Comparison of ENCODE assay signal across 8 mouse cellular contexts in genomic region chr13:119789851-119790717, GRCm38 (mm10). TPM values are rescaled to one million over a fixed set of nuclear protein-coding genes. Genes with fewer than 3 reads are reported as not detected.
DNase-seq lines count a peak whose midpoint lies in the region; ATAC-seq and TF ChIP-seq lines count a peak whose summit lies in the region.

No protein-coding gene starts in this region.

- peak overlapping the region; percentile 96 for H3K9ac ChIP-seq in MEL (ENCODE audit: control insufficient read depth, low read depth, low read length, poor library complexity, severe bottlenecking)
- H3K9ac ChIP-seq in forebrain, embryonic 16.5 days (replicated peaks; ENCODE audit: low read depth, low read length), result peak overlapping the region; percentile 98

- ATAC-seq in forebrain, embryonic 16.5 days, result peak; percentile 54

- H3K36me3 ChIP-seq in MEL (ENCODE audit: control insufficient read depth in 1 of 2, insufficient read depth in 2 of 2, low read length in 2 of 2), result peaks cover 25 to 30% of the 10 kb centered on the region in 2 experiments
- H3K36me3 ChIP-seq in forebrain, embryonic 16.5 days (ENCODE audit: control insufficient read depth, insufficient read depth), result peaks cover 7% of the 10 kb centered on the region

- H3K4me3 ChIP-seq in MEL (ENCODE audit: control insufficient read depth in 1 of 2, insufficient read depth in 1 of 2, low read depth in 2 of 2, low read length in 2 of 2), result peak overlapping the region; percentile 92 to 100
- peak overlapping the region; percentile 90 for H3K4me3 ChIP-seq in forebrain, embryonic 16.5 days (replicated peaks; ENCODE audit: low read length)
- H3K4me3 ChIP-seq in layer of hippocampus, adult 2 months, result peak overlapping the region; percentile 91
- peak overlapping the region; percentile 60 for H3K4me3 ChIP-seq in lung, adult 2 months (replicated peaks; ENCODE audit: extremely low read depth, low read depth, low read length)

- H3K79me2 ChIP-seq in MEL (ENCODE audit: control insufficient read depth, insufficient read depth, low read length, poor library complexity), result peaks cover 33% of the 10 kb centered on the region

- no peak for TF ChIP-seq RAD21 in MEL (IDR thresholded peaks at IDR 0.05; ENCODE audit: low read depth, low read length)

- DNase-seq in MEL (ENCODE audit: low read depth, low spot score), result peak; percentile 91
- DNase-seq in cerebellum, adult 18-20 months, result peak; percentile 67 to 83
- DNase-seq in heart, postnatal 25 days (ENCODE audit: low spot score), result peak; percentile 12
- peak; percentile 68 to 69 for DNase-seq in layer of hippocampus, adult 2 months (ENCODE audit: low spot score in 2 of 2)
- no peak for DNase-seq in lung, adult 2 months
- peak; percentile 24 for DNase-seq in ovary, postnatal 14 days (ENCODE audit: low spot score)
- DNase-seq in thymus, postnatal 10 days (ENCODE audit: low spot score in 2 of 2), result peak; percentile 47 to 55

- under 1% methylated on average over 39 of the region's 66 CpGs for WGBS in forebrain, embryonic 16.5 days
- WGBS in lung, adult 2 months, result under 1% methylated on average over 56 of the region's 66 CpGs

- H3K27ac ChIP-seq in MEL (ENCODE audit: control insufficient read depth, low read depth, low read length), result peak overlapping the region; percentile 96
- H3K27ac ChIP-seq in forebrain, embryonic 16.5 days (ENCODE audit: low read length), result peak overlapping the region; percentile 97
- peak overlapping the region; percentile 98 for H3K27ac ChIP-seq in layer of hippocampus, adult 2 months

- TF ChIP-seq EP300 in MEL (IDR thresholded peaks at IDR 0.05; ENCODE audit: low read depth in 1 of 2, low read length in 2 of 2), result peak in 1 of 2 experiments; percentile 54; a peak in 1 of 4 replicates

- H3K4me2 ChIP-seq in forebrain, embryonic 16.5 days (ENCODE audit: low read length), result peak overlapping the region; percentile 60

- peaks cover 3 to 13% of the 10 kb centered on the region in 2 experiments; a peak in 3 of 4 replicates for H3K4me1 ChIP-seq in MEL (ENCODE audit: control insufficient read depth in 1 of 2, insufficient read depth in 2 of 2, low read length in 2 of 2)
- H3K4me1 ChIP-seq in forebrain, embryonic 16.5 days (replicated peaks; ENCODE audit: control insufficient read depth, insufficient read depth, low read length), result peaks cover 21% of the 10 kb centered on the region
- H3K4me1 ChIP-seq in lung, adult 2 months (ENCODE audit: control insufficient read depth, insufficient read depth, low read length), result peaks cover 9% of the 10 kb centered on the region

- no peak for TF ChIP-seq CTCF in MEL (IDR thresholded peaks at IDR 0.05 in 2 of 3, conservative IDR thresholded peaks at IDR 0.05 in 1 of 3; ENCODE audit: control insufficient read depth in 1 of 3, insufficient read depth in 1 of 3, low read depth in 2 of 3, low read length in 3 of 3, poor library complexity in 1 of 3, severe bottlenecking in 1 of 3)
- no peak for TF ChIP-seq CTCF in layer of hippocampus, adult 2 months (conservative IDR thresholded peaks at IDR 0.05)
- no peak for TF ChIP-seq CTCF in lung, adult 2 months (IDR thresholded peaks at IDR 0.05; ENCODE audit: insufficient read depth, low read length)

- H3K27me3 ChIP-seq in MEL (ENCODE audit: control insufficient read depth in 1 of 2, insufficient read depth in 2 of 2, low read length in 2 of 2), result no peaks in the 10 kb centered on the region
- no peaks in the 10 kb centered on the region for H3K27me3 ChIP-seq in forebrain, embryonic 16.5 days (replicated peaks; ENCODE audit: control insufficient read depth, insufficient read depth, low read length)

- no peaks in the 10 kb centered on the region for H3K9me3 ChIP-seq in MEL (replicated peaks; ENCODE audit: insufficient read depth, low read length)
- H3K9me3 ChIP-seq in forebrain, embryonic 16.5 days (ENCODE audit: control insufficient read depth, low read length), result no peaks in the 10 kb centered on the region

- intact Hi-C loops in heart, postnatal 25 days (cut with DNase I), result loop anchor here (5.0 kb wide), 4 partner anchors 33 to 153 kb away; partner anchors contain the start of genes Hmgcs1 and Nim1k

- TF ChIP-seq POLR2A in MEL (IDR thresholded peaks at IDR 0.05; ENCODE audit: control insufficient read depth in 1 of 2, insufficient read depth in 1 of 2, low read depth in 1 of 2, low read length in 2 of 2, poor library complexity in 1 of 2), result peak; percentile 67 to 70; a peak in 3 of 4 replicates
- 0 out of 2 replicates have a peak, but pooled peaks have one; percentile 3 for TF ChIP-seq POLR2A in lung, adult 2 months (IDR thresholded peaks at IDR 0.05; ENCODE audit: borderline replicate concordance, extremely low read depth, low read depth, low read length)

TF ChIP-seq in MEL, 35 proteins besides CTCF, POLR2A, EP300 and RAD21 (continues in another document):
- peak; percentile 63; the same call in 1 of the 2 replicates for TF ChIP-seq HCFC1 (IDR thresholded peaks at IDR 0.05; ENCODE audit: low read depth, low read length)
- TF ChIP-seq JUND (IDR thresholded peaks at IDR 0.05; ENCODE audit: low read depth, low read length), result no peak
- TF ChIP-seq ZC3H11A (IDR thresholded peaks at IDR 0.05; ENCODE audit: low read depth, low read length), result no peak
- no peak for TF ChIP-seq GABPA (IDR thresholded peaks at IDR 0.05; ENCODE audit: low read depth, low read length)
- no peak for TF ChIP-seq CHD1 (IDR thresholded peaks at IDR 0.05; ENCODE audit: low read depth, low read length)
- TF ChIP-seq TBP (IDR thresholded peaks at IDR 0.05; ENCODE audit: low read depth, low read length), result peak; percentile 86
- TF ChIP-seq NELFE (IDR thresholded peaks at IDR 0.05; ENCODE audit: low read depth, low read length), result peak; percentile 44
- TF ChIP-seq GATA1 (IDR thresholded peaks at IDR 0.05; ENCODE audit: low read depth, low read length), result peak; percentile 83
- peak; percentile 84 for TF ChIP-seq ZMIZ1 (IDR thresholded peaks at IDR 0.05; ENCODE audit: low read depth, low read length)
- TF ChIP-seq MYC (IDR thresholded peaks at IDR 0.05; ENCODE audit: low read depth, low read length), result peak; percentile 54; the same call in 1 of the 2 replicates
- TF ChIP-seq E2F4 (IDR thresholded peaks at IDR 0.05; ENCODE audit: borderline replicate concordance, low read depth, low read length), result no peak
- TF ChIP-seq MAZ (IDR thresholded peaks at IDR 0.05; ENCODE audit: low read depth, low read length), result no peak
- no peak for TF ChIP-seq USF2 (IDR thresholded peaks at IDR 0.05; ENCODE audit: borderline replicate concordance in 1 of 2, insufficient read depth in 1 of 2, low read depth in 1 of 2, low read length in 2 of 2)
- no peak for TF ChIP-seq CHD2 (IDR thresholded peaks at IDR 0.05; ENCODE audit: low read length)
- no peak for TF ChIP-seq UBTF (IDR thresholded peaks at IDR 0.05; ENCODE audit: borderline replicate concordance, insufficient read depth, low read depth, low read length)
- peak; percentile 86 for TF ChIP-seq ETS1 (IDR thresholded peaks at IDR 0.05; ENCODE audit: low read depth, low read length)
- TF ChIP-seq NRF1 (IDR thresholded peaks at IDR 0.05; ENCODE audit: insufficient read depth, low read depth, low read length, poor library complexity, severe bottlenecking), result no peak
- TF ChIP-seq USF1 (IDR thresholded peaks at IDR 0.05; ENCODE audit: low read depth, low read length), result no peak
- no peak for TF ChIP-seq MEF2A (IDR thresholded peaks at IDR 0.05; ENCODE audit: extremely low read depth, insufficient replicate concordance, low read depth, low read length, poor library complexity, severe bottlenecking)
- TF ChIP-seq POLR2AphosphoS5 (IDR thresholded peaks at IDR 0.05; ENCODE audit: borderline replicate concordance, low read depth, low read length), result no peak
- TF ChIP-seq BHLHE40 (IDR thresholded peaks at IDR 0.05; ENCODE audit: borderline replicate concordance, low read depth, low read length), result 0 out of 2 replicates have a peak, but pooled peaks have one; percentile 13
- TF ChIP-seq RCOR1 (IDR thresholded peaks at IDR 0.05; ENCODE audit: low read depth, low read length), result no peak
- TF ChIP-seq ZNF384 (IDR thresholded peaks at IDR 0.05; ENCODE audit: low read depth, low read length), result no peak
- no peak for TF ChIP-seq KAT2A (conservative IDR thresholded peaks at IDR 0.05; ENCODE audit: low read depth, low read length)
- TF ChIP-seq ZKSCAN1 (IDR thresholded peaks at IDR 0.05; ENCODE audit: low read depth, low read length), result no peak

RNA-seq across cellular contexts. Expression of gene Zfp131, which starts 0.6 kb away (rescaled TPM):
- 40.3 and 45.6 TPM in 2 replicates for total RNA-seq in MEL (2012; rRNA removed)
- 100 to 1,000 TPM; 152 to 250 TPM for polyA plus RNA-seq in MEL (2012; ENCODE audit: insufficient read depth in 1 of 2, insufficient read length in 2 of 2, low read depth in 1 of 2, low replicate concordance in 2 of 2, missing spikeins in 1 of 2)
- polyA plus RNA-seq in forebrain, embryonic 16.5 days (2015; fragmentation: Nextera tagmentation; extraction: Ambion mirVana), result 41.8 and 42.7 TPM in 2 replicates
- 10 to 100 TPM; 19.0 to 20.2 TPM for total RNA-seq in heart, postnatal 25 days (2021)
- 10 to 100 TPM; 40.4 to 43.2 TPM for total RNA-seq in layer of hippocampus, adult 2 months (2021)
- 6.5 and 11.2 TPM in 2 replicates for polyA plus RNA-seq in lung, adult 2 months (2012; rRNA removed)

RNA-seq across cellular contexts. Expression of gene Nim1k, which starts 34.4 kb away (rescaled TPM):
- total RNA-seq in MEL (2012; rRNA removed), result not detected in 2 replicates
- under 1 TPM in 1 of 2 experiments, not detected in 1; 0.03 TPM for polyA plus RNA-seq in MEL (2012; ENCODE audit: insufficient read depth in 1 of 2, insufficient read length in 2 of 2, low read depth in 1 of 2, low replicate concordance in 2 of 2, missing spikeins in 1 of 2)
- polyA plus RNA-seq in forebrain, embryonic 16.5 days (2015; fragmentation: Nextera tagmentation; extraction: Ambion mirVana), result 7.4 and 8.0 TPM in 2 replicates
- 1 to 10 TPM; 1.1 to 1.3 TPM for total RNA-seq in heart, postnatal 25 days (2021)
- 10 to 100 TPM; 13.1 to 14.0 TPM for total RNA-seq in layer of hippocampus, adult 2 months (2021)
- 0.62 and 0.68 TPM in 2 replicates for polyA plus RNA-seq in lung, adult 2 months (2012; rRNA removed)

RNA-seq across cellular contexts. Expression of gene AF067063, which starts 39.9 kb away (rescaled TPM):
- not detected in 2 replicates for total RNA-seq in MEL (2012; rRNA removed)
- polyA plus RNA-seq in MEL (2012; ENCODE audit: insufficient read depth in 1 of 2, insufficient read length in 2 of 2, low read depth in 1 of 2, low replicate concordance in 2 of 2, missing spikeins in 1 of 2), result not detected
- polyA plus RNA-seq in forebrain, embryonic 16.5 days (2015; fragmentation: Nextera tagmentation; extraction: Ambion mirVana), result not detected in 2 replicates
- not detected for total RNA-seq in heart, postnatal 25 days (2021)
- total RNA-seq in layer of hippocampus, adult 2 months (2021), result not detected
- not detected in 2 replicates for polyA plus RNA-seq in lung, adult 2 months (2012; rRNA removed)

RNA-seq across cellular contexts. Expression of gene D13Ertd608e, which starts 45.7 kb away (rescaled TPM):
- total RNA-seq in MEL (2012; rRNA removed), result not detected in 2 replicates
- not detected for polyA plus RNA-seq in MEL (2012; ENCODE audit: insufficient read depth in 1 of 2, insufficient read length in 2 of 2, low read depth in 1 of 2, low replicate concordance in 2 of 2, missing spikeins in 1 of 2)
- not detected in 2 replicates for polyA plus RNA-seq in forebrain, embryonic 16.5 days (2015; fragmentation: Nextera tagmentation; extraction: Ambion mirVana)
- total RNA-seq in heart, postnatal 25 days (2021), result not detected
- total RNA-seq in layer of hippocampus, adult 2 months (2021), result not detected
- polyA plus RNA-seq in lung, adult 2 months (2012; rRNA removed), result 0.34 TPM in 1 of 2 replicates, not detected in the other

Comparison
In these comparisons a context has a peak if more than half of its experiments do, and no peak if none do; other contexts are left out.
1. RNA of gene Nim1k, which starts 34.4 kb away (total RNA-seq): 13.1 to 14.0 TPM in layer of hippocampus, adult 2 months; 1.1 to 1.3 TPM in heart, postnatal 25 days and not detected in MEL; every median in the first group is over 4 times any median in the second.
2. Peak in every context shown above with its lines, with median percentiles within 50 percentile points of each other: H3K27ac ChIP-seq and H3K4me3 ChIP-seq.